Mouse (Mus musculus): Measurements from ENCODE around the gene Pnpt1. TPM values are rescaled to one million over a fixed set of nuclear protein-coding genes. Genes with fewer than 3 reads are reported as not detected.

The Pnpt1 gene
- polyA plus RNA-seq, 1 experiment: 6.5 TPM

GRCm38 (mm10) chr11:29173125-29173631 lies 42.6 kb downstream of the Pnpt1 start:
- Histone ChIP-seq H3K4me1 (ENCODE audit: control insufficient read depth) (peaks cover 27% of the 10 kb centered on the region), H3K9me3 (ENCODE audit: control insufficient read depth, low read length) (no peaks in the 10 kb centered on the region), H3K36me3 (ENCODE audit: control insufficient read depth) (peaks cover 18% of the 10 kb centered on the region), H3K27me3 (ENCODE audit: control insufficient read depth) (no peaks in the 10 kb centered on the region), H3K4me3 (replicated peaks) (peak overlapping the region; percentile 79)
- TF ChIP-seq GATA1 (IDR thresholded peaks at IDR 0.05; ENCODE audit: low read length): no peak
- TF ChIP-seq TAL1 (IDR thresholded peaks at IDR 0.05; ENCODE audit: low read length): no peak

GRCm38 (mm10) chr11:29173706-29174436 lies 43.3 kb downstream of the Pnpt1 start:
- Histone ChIP-seq H3K9me3 (ENCODE audit: control insufficient read depth, low read length) (no peaks in the 10 kb centered on the region), H3K36me3 (ENCODE audit: control insufficient read depth) (peaks cover 24% of the 10 kb centered on the region), H3K4me3 (replicated peaks) (peak overlapping the region; percentile 79), H3K27me3 (ENCODE audit: control insufficient read depth) (no peaks in the 10 kb centered on the region), H3K4me1 (ENCODE audit: control insufficient read depth) (peaks cover 27% of the 10 kb centered on the region)
- no peak for TF ChIP-seq TAL1 (IDR thresholded peaks at IDR 0.05; ENCODE audit: low read length)
- TF ChIP-seq GATA1 (IDR thresholded peaks at IDR 0.05; ENCODE audit: low read length): no peak

GRCm38 (mm10) chr11:29179319-29179718 lies 48.8 kb downstream of the Pnpt1 start:
- H3K27me3 ChIP-seq (ENCODE audit: control insufficient read depth): no peaks in the 10 kb centered on the region
- TF ChIP-seq GATA1 (IDR thresholded peaks at IDR 0.05; ENCODE audit: low read length) (no peak), TAL1 (IDR thresholded peaks at IDR 0.05; ENCODE audit: low read length) (no peak)
- H3K4me1 ChIP-seq (ENCODE audit: control insufficient read depth): peaks cover 7% of the 10 kb centered on the region
- H3K4me3 ChIP-seq (replicated peaks): no peak overlapping the region
- no peaks in the 10 kb centered on the region for H3K9me3 ChIP-seq (ENCODE audit: control insufficient read depth, low read length)
- H3K36me3 ChIP-seq (ENCODE audit: control insufficient read depth): peaks cover 62% of the 10 kb centered on the region

- H3K9me3 ChIP-seq (ENCODE audit: control insufficient read depth, low read length): no peaks in the 10 kb centered on the region
- no peak for TF ChIP-seq TAL1 (IDR thresholded peaks at IDR 0.05; ENCODE audit: low read length)
- TF ChIP-seq GATA1 (IDR thresholded peaks at IDR 0.05; ENCODE audit: low read length): no peak
- H3K27me3 ChIP-seq (ENCODE audit: control insufficient read depth): no peaks in the 10 kb centered on the region
- H3K36me3 ChIP-seq (ENCODE audit: control insufficient read depth): peaks cover 75% of the 10 kb centered on the region
- H3K4me3 ChIP-seq (replicated peaks): no peak overlapping the region
- peaks cover 4% of the 10 kb centered on the region for H3K4me1 ChIP-seq (ENCODE audit: control insufficient read depth)
Measured at GRCm38 (mm10) chr11:29180657-29181056, 50.1 kb downstream of the Pnpt1 start.

GRCm38 (mm10) chr11:29181751-29182150 lies 51.2 kb downstream of the Pnpt1 start:
- Histone ChIP-seq H3K4me1 (ENCODE audit: control insufficient read depth) (peaks cover under 1% of the 10 kb centered on the region), H3K36me3 (ENCODE audit: control insufficient read depth) (peaks cover 81% of the 10 kb centered on the region), H3K27me3 (ENCODE audit: control insufficient read depth) (no peaks in the 10 kb centered on the region), H3K9me3 (ENCODE audit: control insufficient read depth, low read length) (no peaks in the 10 kb centered on the region), H3K4me3 (replicated peaks) (no peak overlapping the region)
- TF ChIP-seq TAL1 (IDR thresholded peaks at IDR 0.05; ENCODE audit: low read length) (no peak), GATA1 (IDR thresholded peaks at IDR 0.05; ENCODE audit: low read length) (no peak)

GRCm38 (mm10) chr11:29188981-29189380 lies 58.4 kb downstream of the Pnpt1 start:
- H3K27me3 ChIP-seq (ENCODE audit: control insufficient read depth): no peaks in the 10 kb centered on the region
- peaks cover 89% of the 10 kb centered on the region for H3K36me3 ChIP-seq (ENCODE audit: control insufficient read depth)
- H3K9me3 ChIP-seq (ENCODE audit: control insufficient read depth, low read length): no peaks in the 10 kb centered on the region
- H3K4me3 ChIP-seq (replicated peaks): no peak overlapping the region
- TF ChIP-seq GATA1 (IDR thresholded peaks at IDR 0.05; ENCODE audit: low read length) (no peak), TAL1 (IDR thresholded peaks at IDR 0.05; ENCODE audit: low read length) (no peak)
- no peaks in the 10 kb centered on the region for H3K4me1 ChIP-seq (ENCODE audit: control insufficient read depth)

GRCm38 (mm10) chr11:29203653-29204052 lies 73.1 kb downstream of the Pnpt1 start:
- peaks cover 86% of the 10 kb centered on the region for H3K36me3 ChIP-seq (ENCODE audit: control insufficient read depth)
- TF ChIP-seq GATA1 (IDR thresholded peaks at IDR 0.05; ENCODE audit: low read length) (no peak), TAL1 (IDR thresholded peaks at IDR 0.05; ENCODE audit: low read length) (no peak)

GRCm38 (mm10) chr11:29209774-29210173 lies 79.2 kb downstream of the Pnpt1 start:
- TF ChIP-seq TAL1 (IDR thresholded peaks at IDR 0.05; ENCODE audit: low read length) (no peak), GATA1 (IDR thresholded peaks at IDR 0.05; ENCODE audit: low read length) (no peak)
- no peaks in the 10 kb centered on the region for H3K9me3 ChIP-seq (ENCODE audit: control insufficient read depth, low read length)
- H3K36me3 ChIP-seq (ENCODE audit: control insufficient read depth): peaks cover 90% of the 10 kb centered on the region

More at GRCm38 (mm10) chr11:29203653-29204052, 73.1 kb downstream of the Pnpt1 start:
- no peaks in the 10 kb centered on the region for H3K27me3 ChIP-seq (ENCODE audit: control insufficient read depth)
- H3K9me3 ChIP-seq (ENCODE audit: control insufficient read depth, low read length): no peaks in the 10 kb centered on the region
- no peak overlapping the region for H3K4me3 ChIP-seq (replicated peaks)
- H3K4me1 ChIP-seq (ENCODE audit: control insufficient read depth): no peaks in the 10 kb centered on the region

More at GRCm38 (mm10) chr11:29209774-29210173, 79.2 kb downstream of the Pnpt1 start:
- no peaks in the 10 kb centered on the region for H3K27me3 ChIP-seq (ENCODE audit: control insufficient read depth)
- H3K4me3 ChIP-seq (replicated peaks): no peak overlapping the region
- H3K4me1 ChIP-seq (ENCODE audit: control insufficient read depth): no peaks in the 10 kb centered on the region

Other genes with a start within 250 kb of the Pnpt1 start
- 0.61 and 1.2 TPM in 2 replicates for gene Ppp4r3b, start 42.1 kb downstream of the Pnpt1 start, polyA plus RNA-seq (2012)
- gene Cfap36, start 116.7 kb downstream of the Pnpt1 start, polyA plus RNA-seq (2012): 2.4 and 3.4 TPM in 2 replicates
- 0.19 and 0.33 TPM in 2 replicates for gene Ccdc88a, start 242.9 kb downstream of the Pnpt1 start, polyA plus RNA-seq (2012)

Data from erythroblast, embryonic 14.5 days (primary cell).